Mouse (Mus musculus) adrenal gland, adult (tissue): ENCODE results near the gene Akr1c20.

ENCODE experiments used
- DNase-seq, 2 experiments: peaks; one replicate each; pipeline ENCODE4 v3.0.0; 2022 to 2023; ENCODE audit warnings: low spot score in 1 of 2; ENCODE audit not compliant: inconsistent age in 2 of 2

Akr1c20 gene

GRCm38 (mm10) chr13:4523201-4523838, at the start of gene Akr1c20:
Gene Akr1c20 (minus strand): TSS chr13:4523345.
- peak in 1 of 2 experiments; percentile 55 for DNase-seq

- DNase-seq, result no peak
Observed at GRCm38 (mm10) chr13:4565996-4566395, 42.9 kb upstream of the Akr1c20 start.

GRCm38 (mm10) chr13:4560500-4560899, 37.4 kb upstream of the Akr1c20 start:
- no peak for DNase-seq

GRCm38 (mm10) chr13:4559143-4559542, 36.0 kb upstream of the Akr1c20 start:
- no peak for DNase-seq

GRCm38 (mm10) chr13:4514811-4515210, 8.3 kb downstream of the Akr1c20 start:
- no peak for DNase-seq

- DNase-seq, result no peak
Observed at GRCm38 (mm10) chr13:4467896-4468295, 55.2 kb downstream of the Akr1c20 start.

GRCm38 (mm10) chr13:4465641-4466040, 57.5 kb downstream of the Akr1c20 start:
- no peak for DNase-seq
